Mouse (Mus musculus) left cerebral cortex, adult 11 months (tissue): ENCODE results near the gene Vcl.

Source experiments
- DNase-seq: peaks from one replicate; pipeline ENCODE4 v3.0.0; 2022; ENCODE audit warnings: low spot score

The Vcl gene

GRCm38 (mm10) chr14:20945296-20945695 is 16.1 kb downstream of the Vcl start:
- DNase-seq: no peak

GRCm38 (mm10) chr14:20956021-20956420 is 26.8 kb downstream of the Vcl start:
- no peak for DNase-seq

DNA sequence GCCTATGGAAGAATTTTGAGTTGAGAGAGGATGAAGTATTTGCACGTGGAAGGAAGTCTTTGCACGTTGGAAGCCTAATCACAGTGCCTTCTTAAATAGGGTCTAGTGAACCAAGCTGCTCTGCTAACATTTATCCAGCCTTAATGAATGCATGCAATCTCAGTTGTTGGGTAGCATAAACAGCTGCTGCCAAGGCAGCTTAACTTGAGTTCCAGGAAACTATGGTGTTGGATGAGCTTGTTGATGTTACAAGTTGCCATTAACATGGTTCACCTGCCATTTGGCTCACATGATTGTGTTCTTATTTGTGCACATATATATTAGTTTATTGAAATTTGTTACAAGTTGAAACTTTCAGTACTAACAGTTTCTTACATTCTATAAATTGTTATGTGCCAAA is 29.8 kb downstream of the Vcl start:
- DNase-seq: no peak

GRCm38 (mm10) chr14:20962466-20962865 is 33.3 kb downstream of the Vcl start:
- no peak for DNase-seq

- no peak for DNase-seq
These were observed 33.7 kb downstream of the Vcl start for GRCm38 (mm10) chr14:20962906-20963305.

DNA sequence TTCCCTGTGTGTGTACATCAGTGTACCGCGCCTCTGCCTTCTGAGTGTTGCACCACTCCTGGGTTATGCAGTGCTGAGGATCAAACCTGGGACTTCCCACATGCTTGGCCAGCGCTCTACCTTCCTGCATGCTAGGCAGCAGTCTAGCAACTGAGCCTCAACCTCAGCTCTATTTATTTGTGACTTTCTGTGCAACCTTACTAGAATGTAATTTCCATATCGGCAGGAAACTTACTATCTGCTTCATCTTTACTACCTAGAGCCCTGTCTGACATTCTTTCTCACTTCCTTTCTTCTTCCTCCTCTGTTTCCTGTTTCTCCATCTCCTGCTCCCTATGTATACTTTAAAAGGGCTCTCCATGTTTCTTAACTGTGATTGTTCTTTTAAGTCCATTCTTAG is 34.7 kb downstream of the Vcl start:
- DNase-seq: no peak

GRCm38 (mm10) chr14:20964285-20964684 is 35.1 kb downstream of the Vcl start:
- no peak for DNase-seq

GRCm38 (mm10) chr14:20966959-20967670 is 37.9 kb downstream of the Vcl start:
- no peak for DNase-seq

- no peak for DNase-seq
These were observed 39.9 kb downstream of the Vcl start for GRCm38 (mm10) chr14:20969066-20969465.

DNA sequence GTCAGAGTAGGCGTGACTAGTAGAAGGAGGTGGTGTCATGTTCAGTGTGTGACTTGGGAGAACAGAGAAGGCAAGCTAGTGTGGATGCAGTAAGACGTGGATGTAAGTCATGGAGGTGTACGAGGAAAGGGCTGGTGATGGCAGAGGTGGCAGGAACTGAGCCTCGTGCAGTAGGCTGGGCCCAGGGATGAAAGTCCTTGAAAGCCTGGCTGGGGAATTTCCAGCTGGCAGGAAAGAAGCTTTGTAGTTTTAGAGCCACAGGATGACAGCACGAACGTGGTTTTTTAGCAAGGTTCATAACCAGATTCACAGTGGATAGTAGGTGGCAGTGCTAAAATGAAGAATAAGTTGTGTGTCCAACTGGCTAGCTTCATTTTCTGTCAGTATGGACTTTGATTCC is 41.2 kb downstream of the Vcl start:
- no peak for DNase-seq

DNA sequence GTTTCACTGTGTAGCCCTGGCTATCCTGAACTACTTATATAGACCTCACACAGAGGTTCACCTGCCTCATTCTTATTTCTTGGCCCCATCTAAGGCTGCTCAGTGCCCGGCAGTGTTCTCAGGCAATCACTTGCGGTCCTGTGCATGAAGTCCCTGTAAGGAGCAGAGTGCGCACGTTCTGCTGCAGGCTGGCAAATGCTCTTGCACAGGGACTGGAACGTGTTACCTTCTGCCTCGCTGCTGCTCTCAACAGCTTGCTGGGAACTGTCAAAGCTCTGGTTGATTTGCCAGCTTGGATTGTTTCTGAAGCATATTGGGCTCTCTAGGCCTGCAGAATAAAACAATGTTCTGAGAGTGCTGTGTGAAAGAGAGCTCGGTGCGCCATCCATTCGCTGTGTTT is 41.7 kb downstream of the Vcl start:
- peak; percentile 41 for DNase-seq

- no peak for DNase-seq
These were observed 44.6 kb downstream of the Vcl start for GRCm38 (mm10) chr14:20973821-20974220.

DNA sequence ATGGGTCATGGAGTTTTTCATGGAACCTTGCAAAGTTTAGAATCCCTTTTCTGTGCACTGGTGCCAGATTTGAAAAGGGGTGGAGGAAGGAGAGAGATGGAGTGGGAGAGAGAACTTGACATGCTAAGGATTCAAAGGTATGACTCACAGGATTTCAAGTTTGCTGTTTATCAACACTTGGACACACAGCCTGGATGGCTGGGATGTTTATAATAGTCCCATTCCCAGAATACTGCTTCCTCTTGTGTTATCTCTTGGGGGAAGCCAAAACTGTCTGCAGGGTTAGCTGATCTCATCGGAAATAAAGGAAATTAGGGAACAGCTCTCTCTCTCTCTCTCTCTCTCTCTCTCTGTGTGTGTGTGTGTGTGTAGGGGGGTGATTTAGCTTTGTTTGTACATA is 47.5 kb downstream of the Vcl start:
- no peak for DNase-seq

DNA sequence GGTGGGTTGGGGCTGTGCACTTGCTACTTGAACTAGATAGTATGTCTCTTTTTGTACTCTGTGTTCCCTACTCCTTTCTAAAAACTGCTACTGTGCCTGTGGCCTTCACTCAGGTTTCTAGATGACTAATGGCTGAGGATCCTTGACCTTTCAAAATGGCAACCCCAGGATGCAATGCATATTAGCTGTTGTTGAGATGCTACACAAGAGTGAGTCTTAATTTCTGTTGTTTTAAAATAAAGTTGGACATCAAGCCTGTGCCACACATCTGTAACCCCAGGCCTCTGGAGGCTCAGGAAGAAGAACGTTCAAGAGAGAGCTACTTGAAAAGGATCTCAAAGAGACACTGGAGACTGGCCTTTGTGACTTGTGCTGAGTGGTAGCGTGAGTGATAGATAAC is 48.5 kb downstream of the Vcl start:
- DNase-seq: no peak

- peak; percentile 34 for DNase-seq
These were observed 54.6 kb downstream of the Vcl start for GRCm38 (mm10) chr14:20983832-20984231.

- no peak for DNase-seq
These were observed 56.3 kb downstream of the Vcl start for GRCm38 (mm10) chr14:20985482-20985881.

GRCm38 (mm10) chr14:20991492-20991891 is 62.3 kb downstream of the Vcl start:
- no peak for DNase-seq

GRCm38 (mm10) chr14:20993067-20993691 is 64.0 kb downstream of the Vcl start:
- DNase-seq: peak; percentile 45

DNA sequence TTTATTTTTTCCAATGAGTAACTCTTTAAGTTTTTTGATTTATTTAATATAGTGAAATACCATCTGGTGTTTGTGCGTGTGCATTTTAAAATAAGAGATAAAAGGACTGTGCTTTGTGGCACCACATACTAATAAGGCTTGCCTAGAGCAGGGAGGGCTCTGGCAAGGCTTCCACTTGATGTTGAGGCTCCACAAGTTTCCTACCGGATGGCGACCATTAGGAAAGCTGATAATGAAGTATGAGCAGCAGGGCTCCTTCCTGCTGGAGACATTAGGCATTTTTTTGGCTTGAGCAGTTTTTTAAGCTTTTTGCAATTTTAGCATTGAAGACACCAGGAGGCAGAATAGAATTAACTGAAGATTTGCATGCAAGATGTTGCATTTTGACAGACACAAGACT is 65.3 kb downstream of the Vcl start:
- DNase-seq: no peak

DNA sequence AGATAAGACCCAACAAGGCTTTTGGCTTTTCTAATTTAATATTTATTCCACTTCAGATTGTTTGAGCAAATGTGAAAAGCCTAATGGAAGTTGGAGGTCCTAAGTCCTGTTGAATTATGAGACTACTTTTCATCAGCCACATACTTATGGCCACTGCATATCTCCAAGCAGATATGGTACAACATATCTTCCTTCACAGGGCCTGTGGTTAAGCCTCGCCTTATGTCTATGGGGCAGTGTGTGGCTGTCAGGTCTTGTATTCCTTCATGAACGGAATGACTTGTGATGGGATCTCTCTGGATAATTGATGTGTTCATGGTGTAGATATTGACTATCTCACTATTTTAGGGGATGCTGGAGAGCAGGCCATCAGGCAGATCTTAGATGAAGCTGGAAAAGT is 66.3 kb downstream of the Vcl start:
- DNase-seq: no peak

- DNase-seq: no peak
These were observed 67.2 kb downstream of the Vcl start for GRCm38 (mm10) chr14:20996361-20996760.

DNA sequence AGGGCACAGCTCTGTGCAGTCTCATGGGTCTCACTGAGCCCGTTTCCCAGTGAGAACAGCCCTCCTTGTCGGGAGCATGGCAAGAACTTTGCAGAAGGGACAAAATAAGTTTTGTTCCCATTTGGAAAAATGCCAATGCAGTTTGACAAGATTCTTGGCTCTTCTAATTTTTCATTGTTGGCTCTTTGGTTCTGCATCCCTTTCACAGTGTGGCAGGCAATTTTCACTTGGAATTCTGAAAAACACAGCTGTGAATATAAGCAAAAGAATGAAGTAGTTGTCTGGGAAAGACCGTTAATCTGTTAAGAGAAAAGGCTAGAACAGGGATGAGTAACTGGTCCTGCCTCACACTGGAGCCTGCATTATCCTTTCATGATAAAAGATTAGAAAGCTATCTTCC is 68.3 kb downstream of the Vcl start:
- no peak for DNase-seq

DNA sequence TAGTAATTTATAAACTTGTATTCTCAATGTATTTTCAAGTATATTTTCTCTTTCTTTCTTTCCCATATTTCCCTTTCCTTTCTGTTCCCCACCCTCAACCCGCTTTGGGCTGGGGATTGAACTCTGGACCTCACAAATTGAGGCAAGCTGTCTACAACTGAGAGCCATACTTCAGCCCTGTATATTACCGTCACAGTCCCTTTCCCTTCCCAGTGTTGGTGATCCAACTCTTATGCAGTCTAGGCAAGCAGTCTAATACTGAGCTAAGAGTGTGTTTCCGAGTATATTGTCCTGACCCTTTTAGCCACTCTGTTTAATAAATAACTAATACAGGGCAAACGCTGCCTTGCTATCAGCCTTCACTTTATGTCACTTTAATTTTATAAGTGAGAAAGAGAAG is 70.4 kb downstream of the Vcl start:
- no peak for DNase-seq

- DNase-seq: no peak
These were observed 84.7 kb downstream of the Vcl start for GRCm38 (mm10) chr14:21013800-21014334.
